Mouse (Mus musculus): ENCODE measurements around the gene Entpd1.

Entpd1 gene

GRCm38 (mm10) chr19:40665778-40666177 is 53.6 kb downstream of the Entpd1 start:
- DNase-seq (ENCODE audit: low spot score): no peak

- no peak for DNase-seq (ENCODE audit: low spot score)
Observed at GRCm38 (mm10) chr19:40667111-40667510, 54.9 kb downstream of the Entpd1 start.

GRCm38 (mm10) chr19:40675329-40675728 is 63.2 kb downstream of the Entpd1 start:
- peak; percentile 14 for DNase-seq (ENCODE audit: low spot score)

GRCm38 (mm10) chr19:40678087-40678486 is 65.9 kb downstream of the Entpd1 start:
- no peak for DNase-seq (ENCODE audit: low spot score)

GRCm38 (mm10) chr19:40678532-40679307 is 66.6 kb downstream of the Entpd1 start:
- DNase-seq (ENCODE audit: low spot score): no peak

- no peak for DNase-seq (ENCODE audit: low spot score)
Observed at GRCm38 (mm10) chr19:40679632-40680031, 67.5 kb downstream of the Entpd1 start.

- no peak for DNase-seq (ENCODE audit: low spot score)
Observed at GRCm38 (mm10) chr19:40684124-40684523, 72.0 kb downstream of the Entpd1 start.

GRCm38 (mm10) chr19:40684566-40684965 is 72.4 kb downstream of the Entpd1 start:
- DNase-seq (ENCODE audit: low spot score): no peak

- no peak for DNase-seq (ENCODE audit: low spot score)
Observed at GRCm38 (mm10) chr19:40687291-40687927, 75.2 kb downstream of the Entpd1 start.

- no peak for DNase-seq (ENCODE audit: low spot score)
Observed at GRCm38 (mm10) chr19:40693201-40693600, 81.0 kb downstream of the Entpd1 start.

- no peak for DNase-seq (ENCODE audit: low spot score)
Observed at GRCm38 (mm10) chr19:40696116-40696515, 84.0 kb downstream of the Entpd1 start.

GRCm38 (mm10) chr19:40698103-40698853 is 86.1 kb downstream of the Entpd1 start:
- no peak for DNase-seq (ENCODE audit: low spot score)

GRCm38 (mm10) chr19:40699816-40700215 is 87.7 kb downstream of the Entpd1 start:
- no peak for DNase-seq (ENCODE audit: low spot score)

GRCm38 (mm10) chr19:40702406-40702805 is 90.2 kb downstream of the Entpd1 start:
- DNase-seq (ENCODE audit: low spot score): no peak

GRCm38 (mm10) chr19:40712889-40713628 is 100.9 kb downstream of the Entpd1 start:
- no peak for DNase-seq (ENCODE audit: low spot score)

GRCm38 (mm10) chr19:40714700-40715099 is 102.5 kb downstream of the Entpd1 start:
- no peak for DNase-seq (ENCODE audit: low spot score)

- DNase-seq (ENCODE audit: low spot score): no peak
Observed at GRCm38 (mm10) chr19:40716981-40717380, 104.8 kb downstream of the Entpd1 start.

GRCm38 (mm10) chr19:40719439-40720105 is 107.4 kb downstream of the Entpd1 start:
- no peak for DNase-seq (ENCODE audit: low spot score)

- DNase-seq (ENCODE audit: low spot score): no peak
Observed at GRCm38 (mm10) chr19:40720381-40720780, 108.2 kb downstream of the Entpd1 start.

- peak; percentile 25 for DNase-seq (ENCODE audit: low spot score)
Observed at GRCm38 (mm10) chr19:40722137-40723038, 110.2 kb downstream of the Entpd1 start.
